30 mouse cellular contexts compared by ENCODE assay signal in the genomic region with DNA sequence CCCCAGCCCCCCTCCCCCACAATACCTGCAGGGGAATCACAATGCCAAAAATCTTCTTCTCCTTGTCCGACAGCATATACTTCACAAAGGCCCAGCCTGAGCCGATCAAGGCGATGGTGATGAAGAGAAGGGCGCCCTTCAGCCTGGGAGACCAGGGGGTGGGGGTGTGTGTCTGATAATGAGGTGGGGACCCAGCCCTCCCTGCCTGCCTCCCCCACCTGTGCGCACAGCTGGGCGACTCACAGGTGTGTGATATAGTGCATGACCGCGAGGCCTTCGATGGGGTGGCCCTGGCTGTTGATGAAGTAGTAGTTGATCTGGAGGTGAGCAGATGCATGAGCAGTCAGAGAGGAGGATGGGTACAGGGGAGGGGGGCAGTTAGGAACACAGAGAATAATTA. TPM values are rescaled to one million over a fixed set of nuclear protein-coding genes. Genes with fewer than 3 reads are reported as not detected.
DNase-seq lines count a peak whose midpoint lies in the region; ATAC-seq lines count a peak whose summit lies in the region.
"Had no signal": no experiment of that assay in that cellular context is flagged by ENCODE, and none has a peak within 500 bp of the region (broad histone marks: within the 10 kb centered on the region; RNA-seq: fewer than 3 reads in every experiment).

No protein-coding gene starts in this region.

- H3K4me2 ChIP-seq in heart, embryonic 15.5 days = no peak overlapping the region
- no peak overlapping the region for H3K4me2 ChIP-seq in limb, embryonic 13.5 days (replicated peaks)
- H3K4me2 ChIP-seq in limb, embryonic 15.5 days = no peak overlapping the region
- H3K4me2 ChIP-seq: embryonic facial prominence, embryonic 13.5 days; hindbrain, embryonic 12.5 days; liver, embryonic 11.5 days; lung, embryonic 15.5 days; neural tube, embryonic 12.5 days had no signal

- H3K27ac ChIP-seq in heart, embryonic 15.5 days = no peak overlapping the region
- H3K27ac ChIP-seq in limb, embryonic 13.5 days = no peak overlapping the region
- no peak overlapping the region for H3K27ac ChIP-seq in limb, embryonic 10.5 days
- H3K27ac ChIP-seq in limb, embryonic 15.5 days = no peak overlapping the region
- H3K27ac ChIP-seq: embryonic facial prominence, embryonic 13.5 days; forebrain, embryonic 10.5 days; heart, embryonic 10.5 days; hindbrain, embryonic 12.5 days; lung, embryonic 15.5 days; midbrain, embryonic 10.5 days; neural tube, embryonic 12.5 days had no signal

- H3K9me3 ChIP-seq in heart, embryonic 15.5 days (replicated peaks) = 0 out of 2 replicates have a peak, but pooled peaks cover 3% of the 10 kb centered on the region
- no peaks in the 10 kb centered on the region for H3K9me3 ChIP-seq in limb, embryonic 13.5 days
- no peaks in the 10 kb centered on the region for H3K9me3 ChIP-seq in limb, embryonic 10.5 days (replicated peaks)
- H3K9me3 ChIP-seq in limb, embryonic 15.5 days = no peaks in the 10 kb centered on the region
- H3K9me3 ChIP-seq: heart, embryonic 10.5 days; hindbrain, embryonic 12.5 days; lung, embryonic 15.5 days; midbrain, embryonic 10.5 days had no signal

- ATAC-seq in heart, embryonic 15.5 days (replicated peaks; ENCODE audit: insufficient number of reproducible peaks, insufficient read depth, low FRiP score, low read depth) = 0 out of 2 replicates have a peak, but pooled peaks have one; percentile 40
- 0 out of 2 replicates have a peak, but pooled peaks have one; percentile 21 for ATAC-seq in limb, embryonic 13.5 days (ENCODE audit: low FRiP score, low read depth)
- 0 out of 2 replicates have a peak, but pooled peaks have one; percentile 30 for ATAC-seq in limb, embryonic 15.5 days (ENCODE audit: insufficient number of reproducible peaks, low FRiP score, low TSS enrichment, low read depth)
- ATAC-seq: activated CD4-positive, CD25-positive, alpha-beta regulatory T cell, adult 4 months; forebrain, postnatal 0 days; intestine, embryonic 16.5 days had no signal

- H3K36me3 ChIP-seq in heart, embryonic 15.5 days = peaks cover 35% of the 10 kb centered on the region
- H3K36me3 ChIP-seq in limb, embryonic 13.5 days = peaks cover 50% of the 10 kb centered on the region
- H3K36me3 ChIP-seq in limb, embryonic 10.5 days = peaks cover 52% of the 10 kb centered on the region
- H3K36me3 ChIP-seq in limb, embryonic 15.5 days = peaks cover 51% of the 10 kb centered on the region

- H3K4me1 ChIP-seq in heart, embryonic 15.5 days (replicated peaks) = no peaks in the 10 kb centered on the region
- H3K4me1 ChIP-seq in limb, embryonic 13.5 days = no peaks in the 10 kb centered on the region
- H3K4me1 ChIP-seq in limb, embryonic 10.5 days = peaks cover 5% of the 10 kb centered on the region; the same call in 1 of the 2 replicates
- H3K4me1 ChIP-seq in limb, embryonic 15.5 days = no peaks in the 10 kb centered on the region
- H3K4me1 ChIP-seq: embryonic facial prominence, embryonic 13.5 days; forebrain, embryonic 10.5 days; hindbrain, embryonic 12.5 days; lung, embryonic 15.5 days; midbrain, embryonic 10.5 days; neural tube, embryonic 12.5 days had no signal

- no peak for DNase-seq in heart, postnatal 14 days
- DNase-seq in limb, embryonic 10.5 days (ENCODE audit: low spot score) = no peak
- DNase-seq in A20 (ENCODE audit: low read depth, low spot score) = peak; percentile 74
- DNase-seq: adrenal gland, adult 2 months; adrenal gland, postnatal 36 days; cerebellum, adult 18-20 months; cerebellum, postnatal 10 days; forebrain, postnatal 0 days; gastrocnemius, postnatal 10 days; heart, postnatal 10 days; kidney, adult 9 months; layer of hippocampus, postnatal 36 days; thymus, adult 2 months; thymus, postnatal 36 days had no signal

- no peak overlapping the region for H3K4me3 ChIP-seq in heart, embryonic 15.5 days
- no peak overlapping the region for H3K4me3 ChIP-seq in limb, embryonic 13.5 days
- H3K4me3 ChIP-seq in limb, embryonic 10.5 days = no peak overlapping the region
- H3K4me3 ChIP-seq in limb, embryonic 15.5 days = no peak overlapping the region
- H3K4me3 ChIP-seq: embryonic facial prominence, embryonic 13.5 days; forebrain, embryonic 10.5 days; heart, embryonic 10.5 days; hindbrain, embryonic 12.5 days; lung, embryonic 15.5 days; midbrain, embryonic 10.5 days; neural tube, embryonic 12.5 days had no signal

- no peaks in the 10 kb centered on the region for H3K27me3 ChIP-seq in heart, embryonic 15.5 days
- H3K27me3 ChIP-seq in limb, embryonic 13.5 days = no peaks in the 10 kb centered on the region
- H3K27me3 ChIP-seq in limb, embryonic 10.5 days (ENCODE audit: low read depth, poor library complexity, severe bottlenecking) = no peaks in the 10 kb centered on the region
- H3K27me3 ChIP-seq in limb, embryonic 15.5 days = no peaks in the 10 kb centered on the region
- H3K27me3 ChIP-seq: CH12.LX; embryonic facial prominence, embryonic 13.5 days; hindbrain, embryonic 12.5 days; lung, embryonic 15.5 days; neural tube, embryonic 12.5 days had no signal

- 85% methylated on average over 9 of the region's 9 CpGs for WGBS in heart, embryonic 15.5 days
- WGBS in limb, embryonic 13.5 days = 91% methylated on average over 9 of the region's 9 CpGs
- WGBS in limb, embryonic 10.5 days = 94% methylated on average over 9 of the region's 9 CpGs
- WGBS in limb, embryonic 15.5 days = 94% methylated on average over 9 of the region's 9 CpGs

- intact Hi-C loops in heart, postnatal 14 days (cut with DNase I) = no loop called here

- H3K9ac ChIP-seq in heart, embryonic 15.5 days = no peak overlapping the region
- H3K9ac ChIP-seq in limb, embryonic 13.5 days = no peak overlapping the region
- no peak overlapping the region for H3K9ac ChIP-seq in limb, embryonic 15.5 days
- H3K9ac ChIP-seq: embryonic facial prominence, embryonic 13.5 days; forebrain, postnatal 0 days; hindbrain, embryonic 12.5 days; lung, embryonic 15.5 days; neural tube, embryonic 12.5 days had no signal

RNA-seq across cellular contexts. Expression of gene C3, which starts 9.2 kb away (rescaled TPM):
- polyA plus RNA-seq in heart, embryonic 15.5 days (2015; fragmentation: Nextera tagmentation; extraction: Ambion mirVana) = 1.8 and 5.6 TPM in 2 replicates
- 10 to 100 TPM; 47.9 to 65.0 TPM for total RNA-seq in heart, postnatal 14 days (2021)
- polyA plus RNA-seq in limb, embryonic 13.5 days (2015; fragmentation: Nextera tagmentation; extraction: Ambion mirVana) = 0.31 and 0.59 TPM in 2 replicates
- 0.03 and 0.15 TPM in 2 replicates for polyA plus RNA-seq in limb, embryonic 10.5 days (2016; fragmentation: Nextera tagmentation; extraction: Ambion mirVana)
- 1.5 and 1.8 TPM in 2 replicates for polyA plus RNA-seq in limb, embryonic 15.5 days (2015; fragmentation: Nextera tagmentation; extraction: Ambion mirVana)
- polyA plus RNA-seq: midbrain, embryonic 10.5 days had no signal

RNA-seq across cellular contexts. Expression of gene Gpr108, which starts 11.1 kb away (rescaled TPM):
- polyA plus RNA-seq in heart, embryonic 15.5 days (2015; fragmentation: Nextera tagmentation; extraction: Ambion mirVana) = 26.5 and 29.0 TPM in 2 replicates
- 10 to 100 TPM; 25.9 to 26.8 TPM for total RNA-seq in heart, postnatal 14 days (2021)
- polyA plus RNA-seq in limb, embryonic 13.5 days (2015; fragmentation: Nextera tagmentation; extraction: Ambion mirVana) = 34.5 and 36.5 TPM in 2 replicates
- 24.7 and 26.7 TPM in 2 replicates for polyA plus RNA-seq in limb, embryonic 10.5 days (2016; fragmentation: Nextera tagmentation; extraction: Ambion mirVana)
- 43.6 and 45.5 TPM in 2 replicates for polyA plus RNA-seq in limb, embryonic 15.5 days (2015; fragmentation: Nextera tagmentation; extraction: Ambion mirVana)

RNA-seq across cellular contexts. Expression of gene Trip10, which starts 12.1 kb away (rescaled TPM):
- 39.1 and 43.7 TPM in 2 replicates for polyA plus RNA-seq in heart, embryonic 15.5 days (2015; fragmentation: Nextera tagmentation; extraction: Ambion mirVana)
- 10 to 100 TPM; 72.3 to 77.5 TPM for total RNA-seq in heart, postnatal 14 days (2021)
- 28.8 and 38.1 TPM in 2 replicates for polyA plus RNA-seq in limb, embryonic 13.5 days (2015; fragmentation: Nextera tagmentation; extraction: Ambion mirVana)
- polyA plus RNA-seq in limb, embryonic 10.5 days (2016; fragmentation: Nextera tagmentation; extraction: Ambion mirVana) = 34.7 and 42.9 TPM in 2 replicates
- 40.6 and 44.5 TPM in 2 replicates for polyA plus RNA-seq in limb, embryonic 15.5 days (2015; fragmentation: Nextera tagmentation; extraction: Ambion mirVana)

RNA-seq across cellular contexts. Expression of gene Vav1, which starts 41.7 kb away (rescaled TPM):
- 1.8 and 9.6 TPM in 2 replicates for polyA plus RNA-seq in heart, embryonic 15.5 days (2015; fragmentation: Nextera tagmentation; extraction: Ambion mirVana)
- 1 to 10 TPM; 2.2 to 5.5 TPM for total RNA-seq in heart, postnatal 14 days (2021)
- polyA plus RNA-seq in limb, embryonic 13.5 days (2015; fragmentation: Nextera tagmentation; extraction: Ambion mirVana) = 2.1 and 2.7 TPM in 2 replicates
- 1.1 and 1.3 TPM in 2 replicates for polyA plus RNA-seq in limb, embryonic 10.5 days (2016; fragmentation: Nextera tagmentation; extraction: Ambion mirVana)
- 4.1 and 4.4 TPM in 2 replicates for polyA plus RNA-seq in limb, embryonic 15.5 days (2015; fragmentation: Nextera tagmentation; extraction: Ambion mirVana)
- polyA plus RNA-seq: C2C12 had no signal

RNA-seq across cellular contexts. Expression of gene Tnfsf14, which starts 43.2 kb away (rescaled TPM):
- polyA plus RNA-seq in heart, embryonic 15.5 days (2015; fragmentation: Nextera tagmentation; extraction: Ambion mirVana) = 0.29 TPM in 1 of 2 replicates, not detected in the other
- total RNA-seq in heart, postnatal 14 days (2021) = under 1 TPM in 1 of 2 experiments, not detected in 1; 0.22 TPM
- 0.20 TPM in 1 of 2 replicates, not detected in the other for polyA plus RNA-seq in limb, embryonic 13.5 days (2015; fragmentation: Nextera tagmentation; extraction: Ambion mirVana)
- polyA plus RNA-seq in limb, embryonic 10.5 days (2016; fragmentation: Nextera tagmentation; extraction: Ambion mirVana) = 0.15 TPM in 2 replicates
- polyA plus RNA-seq in limb, embryonic 15.5 days (2015; fragmentation: Nextera tagmentation; extraction: Ambion mirVana) = 0.08 and 0.15 TPM in 2 replicates
- total RNA-seq: forebrain, postnatal 0 days; heart, postnatal 10 days; layer of hippocampus, postnatal 36 days; left cerebral cortex, postnatal 10 days had no signal
- polyA plus RNA-seq: C2C12; embryonic facial prominence, embryonic 13.5 days; forebrain, postnatal 0 days; hindbrain, embryonic 12.5 days had no signal
